Mouse (Mus musculus): ENCODE data around the gene Pgm2l1.

DNA sequence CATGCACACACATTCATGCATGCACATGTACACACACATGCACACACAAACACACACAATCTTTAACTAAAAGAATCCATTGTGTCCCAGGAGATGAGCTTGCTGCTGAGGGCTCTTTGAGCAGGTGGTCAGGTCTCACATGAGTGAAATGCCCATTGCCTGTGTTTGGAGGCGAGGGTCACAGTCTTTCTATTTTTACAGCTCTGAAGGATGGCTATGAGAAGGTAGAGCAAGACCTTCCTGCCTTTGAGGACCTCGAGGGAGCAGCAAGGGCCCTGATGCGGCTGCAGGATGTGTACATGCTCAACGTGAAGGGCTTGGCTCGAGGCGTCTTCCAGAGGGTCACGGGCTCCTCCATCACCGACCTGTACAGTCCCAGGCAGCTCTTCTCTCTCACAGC, 66.4 kb downstream of the Pgm2l1 start:
- no peak for TF ChIP-seq CTCF (IDR thresholded peaks at IDR 0.05; ENCODE audit: control insufficient read depth, insufficient read depth, low read length)
- TF ChIP-seq POLR2A (IDR thresholded peaks at IDR 0.05; ENCODE audit: borderline replicate concordance, control insufficient read depth, low read depth, low read length) = no peak
